Mouse (Mus musculus): ENCODE data around the gene Cyb5rl. TPM values are rescaled to one million over a fixed set of nuclear protein-coding genes. Genes with fewer than 3 reads are reported as not detected.

Gene Cyb5rl
- polyA plus RNA-seq, 1 experiment = 4.7 TPM

- Histone ChIP-seq H3K4me3 (replicated peaks; ENCODE audit: control insufficient read depth, low read depth, low read length) (no peak overlapping the region), H3K4me1 (ENCODE audit: control insufficient read depth, insufficient read depth, low read length) (no peaks in the 10 kb centered on the region), H3K27ac (ENCODE audit: control insufficient read depth, insufficient read depth, low read depth, low read length, poor library complexity) (no peak overlapping the region)
- TF ChIP-seq CTCF (IDR thresholded peaks at IDR 0.05; ENCODE audit: control insufficient read depth, insufficient read depth, low read length) (no peak), POLR2A (IDR thresholded peaks at IDR 0.05; ENCODE audit: borderline replicate concordance, control insufficient read depth, low read depth, low read length) (no peak)
- WGBS = 72% methylated on average over 4 of the region's 4 CpGs
Observed at GRCm38 (mm10) chr4:107051889-107052288, 14.9 kb upstream of the Cyb5rl start.

DNA sequence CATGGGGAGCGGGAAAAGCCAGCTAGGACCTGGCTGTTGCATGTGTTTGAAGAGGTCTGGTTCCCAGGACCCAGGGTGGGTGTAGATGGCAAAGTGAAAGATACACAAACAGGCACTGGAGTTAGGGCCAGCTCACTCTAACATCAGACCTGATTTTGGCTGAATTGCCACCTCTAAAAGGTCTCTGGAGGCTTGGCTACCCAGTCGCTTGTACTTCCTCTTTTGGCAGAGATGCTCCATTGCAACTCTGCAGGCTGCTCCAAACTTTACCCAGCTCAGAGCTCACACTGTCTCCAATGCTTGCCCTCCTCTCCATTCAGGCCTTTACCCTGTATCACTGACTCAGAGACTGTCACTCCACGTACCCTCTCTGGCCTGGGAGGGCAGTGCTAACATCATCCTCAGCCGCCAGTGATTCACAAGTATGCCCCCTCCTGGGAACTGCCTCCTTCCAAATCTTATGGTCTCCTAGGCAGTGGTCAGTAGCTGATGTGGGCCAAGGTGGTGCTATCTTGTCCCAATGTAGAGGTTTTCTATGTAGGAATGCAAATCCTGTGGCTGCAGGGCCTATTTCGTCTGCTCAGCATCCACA is 13.7 kb upstream of the Cyb5rl start:
- Histone ChIP-seq H3K27ac (ENCODE audit: control insufficient read depth, insufficient read depth, low read depth, low read length, poor library complexity) (no peak overlapping the region), H3K4me1 (ENCODE audit: control insufficient read depth, insufficient read depth, low read length) (no peaks in the 10 kb centered on the region), H3K4me3 (replicated peaks; ENCODE audit: control insufficient read depth, low read depth, low read length) (no peak overlapping the region)
- TF ChIP-seq POLR2A (IDR thresholded peaks at IDR 0.05; ENCODE audit: borderline replicate concordance, control insufficient read depth, low read depth, low read length) = no peak
- no peak for TF ChIP-seq CTCF (IDR thresholded peaks at IDR 0.05; ENCODE audit: control insufficient read depth, insufficient read depth, low read length)
- WGBS = 54% methylated on average over 5 of the region's 5 CpGs

GRCm38 (mm10) chr4:107056088-107056487 is 10.7 kb upstream of the Cyb5rl start:
- H3K4me1 ChIP-seq (ENCODE audit: control insufficient read depth, insufficient read depth, low read length) = no peaks in the 10 kb centered on the region

DNA sequence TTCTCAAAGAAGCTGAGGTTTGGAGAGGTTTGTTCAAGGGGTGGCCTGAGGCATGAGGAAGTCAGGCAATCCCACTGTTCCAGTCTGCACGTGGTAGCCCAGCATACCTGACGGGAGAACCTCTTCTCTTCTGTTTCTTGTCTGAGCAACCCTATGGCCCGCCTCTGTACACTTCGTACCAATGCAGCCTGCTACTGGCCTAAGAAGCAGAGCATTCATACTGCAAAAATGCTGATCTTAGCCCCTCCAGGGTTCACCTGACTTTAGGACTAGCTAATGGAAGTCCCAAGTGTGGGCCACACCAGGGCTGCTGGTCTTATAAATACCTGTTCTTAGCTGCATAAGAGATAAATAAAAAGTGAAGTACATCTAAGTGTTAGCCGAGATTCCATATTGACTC is 8.4 kb upstream of the Cyb5rl start:
- WGBS = 71% methylated on average over 5 of the region's 5 CpGs
- no peaks in the 10 kb centered on the region for H3K4me1 ChIP-seq (ENCODE audit: control insufficient read depth, insufficient read depth, low read length)
- no peak overlapping the region for H3K4me3 ChIP-seq (replicated peaks; ENCODE audit: control insufficient read depth, low read depth, low read length)
- no peak overlapping the region for H3K27ac ChIP-seq (ENCODE audit: control insufficient read depth, insufficient read depth, low read depth, low read length, poor library complexity)
- TF ChIP-seq POLR2A (IDR thresholded peaks at IDR 0.05; ENCODE audit: borderline replicate concordance, control insufficient read depth, low read depth, low read length) (no peak), CTCF (IDR thresholded peaks at IDR 0.05; ENCODE audit: control insufficient read depth, insufficient read depth, low read length) (no peak)

More at GRCm38 (mm10) chr4:107056088-107056487, 10.7 kb upstream of the Cyb5rl start:
- H3K4me3 ChIP-seq (replicated peaks; ENCODE audit: control insufficient read depth, low read depth, low read length) = no peak overlapping the region
- TF ChIP-seq POLR2A (IDR thresholded peaks at IDR 0.05; ENCODE audit: borderline replicate concordance, control insufficient read depth, low read depth, low read length) (no peak), CTCF (IDR thresholded peaks at IDR 0.05; ENCODE audit: control insufficient read depth, insufficient read depth, low read length) (no peak)
- no peak overlapping the region for H3K27ac ChIP-seq (ENCODE audit: control insufficient read depth, insufficient read depth, low read depth, low read length, poor library complexity)
- WGBS = 82% methylated on average over 3 of the region's 3 CpGs

DNA sequence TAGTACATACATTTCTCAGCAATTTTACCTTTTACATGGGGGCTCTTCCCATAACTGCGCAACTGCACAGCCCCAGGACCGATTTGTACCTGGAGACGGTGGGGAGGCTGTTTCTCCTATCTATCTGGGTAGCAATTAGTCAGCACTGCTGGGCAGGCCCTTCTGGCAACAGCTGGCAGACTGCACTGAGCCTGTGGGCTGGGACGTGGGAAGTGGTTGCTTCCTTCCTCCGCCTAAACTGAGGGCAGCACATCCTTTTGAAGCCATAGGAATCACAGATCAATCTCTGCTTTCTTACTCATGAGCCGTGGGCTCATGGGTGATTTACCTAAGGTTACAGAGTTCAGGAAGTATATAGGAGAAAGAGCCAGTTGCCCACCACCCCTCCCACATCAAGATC is 8.0 kb upstream of the Cyb5rl start:
- TF ChIP-seq POLR2A (IDR thresholded peaks at IDR 0.05; ENCODE audit: borderline replicate concordance, control insufficient read depth, low read depth, low read length) = no peak
- TF ChIP-seq CTCF (IDR thresholded peaks at IDR 0.05; ENCODE audit: control insufficient read depth, insufficient read depth, low read length) = no peak
- H3K4me3 ChIP-seq (replicated peaks; ENCODE audit: control insufficient read depth, low read depth, low read length) = no peak overlapping the region
- 25% methylated on average over 6 of the region's 6 CpGs for WGBS
- H3K27ac ChIP-seq (ENCODE audit: control insufficient read depth, insufficient read depth, low read depth, low read length, poor library complexity) = no peak overlapping the region
- H3K4me1 ChIP-seq (ENCODE audit: control insufficient read depth, insufficient read depth, low read length) = no peaks in the 10 kb centered on the region

- Histone ChIP-seq H3K27ac (ENCODE audit: control insufficient read depth, insufficient read depth, low read depth, low read length, poor library complexity) (no peak overlapping the region), H3K4me3 (replicated peaks; ENCODE audit: control insufficient read depth, low read depth, low read length) (no peak overlapping the region), H3K4me1 (ENCODE audit: control insufficient read depth, insufficient read depth, low read length) (no peaks in the 10 kb centered on the region)
- TF ChIP-seq POLR2A (IDR thresholded peaks at IDR 0.05; ENCODE audit: borderline replicate concordance, control insufficient read depth, low read depth, low read length) (no peak), CTCF (IDR thresholded peaks at IDR 0.05; ENCODE audit: control insufficient read depth, insufficient read depth, low read length) (no peak)
- WGBS = 79% methylated on average over 4 of the region's 4 CpGs
Observed at GRCm38 (mm10) chr4:107061560-107061959, 5.2 kb upstream of the Cyb5rl start.

- Histone ChIP-seq H3K27ac (ENCODE audit: control insufficient read depth, insufficient read depth, low read depth, low read length, poor library complexity) (no peak overlapping the region), H3K4me3 (replicated peaks; ENCODE audit: control insufficient read depth, low read depth, low read length) (no peak overlapping the region), H3K4me1 (ENCODE audit: control insufficient read depth, insufficient read depth, low read length) (peaks cover 1% of the 10 kb centered on the region; the same call in 1 of the 2 replicates)
- TF ChIP-seq POLR2A (IDR thresholded peaks at IDR 0.05; ENCODE audit: borderline replicate concordance, control insufficient read depth, low read depth, low read length) = no peak
- TF ChIP-seq CTCF (IDR thresholded peaks at IDR 0.05; ENCODE audit: control insufficient read depth, insufficient read depth, low read length) = no peak
- 80% methylated on average over 3 of the region's 3 CpGs for WGBS
Observed at GRCm38 (mm10) chr4:107063214-107063613, 3.6 kb upstream of the Cyb5rl start.

- no peak overlapping the region for H3K4me3 ChIP-seq (replicated peaks; ENCODE audit: control insufficient read depth, low read depth, low read length)
- H3K27ac ChIP-seq (ENCODE audit: control insufficient read depth, insufficient read depth, low read depth, low read length, poor library complexity) = no peak overlapping the region
- peaks cover 1% of the 10 kb centered on the region; the same call in 1 of the 2 replicates for H3K4me1 ChIP-seq (ENCODE audit: control insufficient read depth, insufficient read depth, low read length)
- WGBS = 76% methylated on average over 5 of the region's 5 CpGs
- TF ChIP-seq CTCF (IDR thresholded peaks at IDR 0.05; ENCODE audit: control insufficient read depth, insufficient read depth, low read length) = no peak
Observed at GRCm38 (mm10) chr4:107064394-107065098, 2.2 kb upstream of the Cyb5rl start.

All from bone marrow, adult 2 months (tissue).